Mouse (Mus musculus) kidney, adult 9 months (tissue): ENCODE measurements around the gene Gjb5.

ENCODE experiments used
- DNase-seq: peaks from one replicate; pipeline ENCODE4 v3.0.0; 2022

Gene Gjb5

DNA sequence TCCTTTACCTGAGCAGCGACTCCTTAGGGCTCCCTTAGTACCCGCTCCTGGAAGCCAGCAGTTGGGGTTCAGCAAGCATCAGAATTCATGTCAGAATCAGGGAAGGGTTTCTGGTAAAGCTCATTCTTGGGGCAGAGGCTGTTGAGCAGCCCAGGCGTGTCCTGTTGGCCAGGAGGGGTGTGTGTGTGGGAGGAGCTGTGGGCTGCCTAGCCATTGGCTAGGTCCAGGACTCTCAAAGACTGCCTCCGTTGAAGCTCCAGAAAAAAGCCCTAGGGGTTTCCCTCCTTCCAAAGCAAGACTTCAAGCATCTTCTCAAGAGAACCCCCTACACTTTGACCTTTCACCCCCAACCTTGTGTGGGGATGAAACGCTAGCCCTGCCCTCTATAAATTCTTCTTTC is at the start of gene Gjb5:
Gene Gjb5 (minus strand): TSS at position 164 of the 400 bp plus-strand sequence.
- DNase-seq: no peak

DNA sequence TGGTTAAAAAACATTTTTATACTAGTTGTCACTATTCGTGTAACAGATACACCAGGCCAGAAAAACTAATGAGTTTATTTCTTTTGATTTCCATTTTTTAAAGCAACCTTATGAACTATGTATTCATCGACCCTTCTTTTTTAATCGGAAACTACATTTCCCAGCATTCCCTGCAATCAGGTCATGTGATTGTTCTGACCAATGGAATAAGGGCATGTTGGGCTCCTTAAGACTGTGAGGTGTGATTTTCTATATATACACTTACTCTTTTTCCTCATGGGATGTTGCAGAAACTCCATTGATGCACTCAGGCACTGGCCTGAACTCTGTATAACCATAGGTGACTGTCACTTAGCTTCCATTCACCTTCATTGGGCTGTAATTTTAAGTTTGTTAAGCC is 44.6 kb upstream of the Gjb5 start:
- no peak for DNase-seq

DNA sequence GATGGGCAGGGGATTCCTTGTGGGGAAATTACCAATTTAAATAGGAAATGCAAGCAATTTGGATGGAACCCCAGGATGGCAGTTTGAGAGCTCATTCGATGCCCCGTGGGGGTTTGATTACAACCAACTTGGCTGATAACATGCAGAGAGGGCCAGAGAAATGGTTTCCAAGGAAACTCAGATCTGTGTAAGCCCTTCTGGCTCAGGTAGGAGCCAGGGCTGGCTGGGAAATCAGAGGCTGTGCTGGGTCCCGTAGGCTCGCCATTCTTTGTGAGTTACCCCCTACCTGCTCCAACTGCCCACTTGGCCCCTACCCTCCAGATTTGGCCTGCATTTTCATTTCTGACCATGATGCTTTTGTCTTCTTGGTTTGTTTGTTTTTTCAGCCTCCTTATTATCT is 44.2 kb upstream of the Gjb5 start:
- no peak for DNase-seq

DNA sequence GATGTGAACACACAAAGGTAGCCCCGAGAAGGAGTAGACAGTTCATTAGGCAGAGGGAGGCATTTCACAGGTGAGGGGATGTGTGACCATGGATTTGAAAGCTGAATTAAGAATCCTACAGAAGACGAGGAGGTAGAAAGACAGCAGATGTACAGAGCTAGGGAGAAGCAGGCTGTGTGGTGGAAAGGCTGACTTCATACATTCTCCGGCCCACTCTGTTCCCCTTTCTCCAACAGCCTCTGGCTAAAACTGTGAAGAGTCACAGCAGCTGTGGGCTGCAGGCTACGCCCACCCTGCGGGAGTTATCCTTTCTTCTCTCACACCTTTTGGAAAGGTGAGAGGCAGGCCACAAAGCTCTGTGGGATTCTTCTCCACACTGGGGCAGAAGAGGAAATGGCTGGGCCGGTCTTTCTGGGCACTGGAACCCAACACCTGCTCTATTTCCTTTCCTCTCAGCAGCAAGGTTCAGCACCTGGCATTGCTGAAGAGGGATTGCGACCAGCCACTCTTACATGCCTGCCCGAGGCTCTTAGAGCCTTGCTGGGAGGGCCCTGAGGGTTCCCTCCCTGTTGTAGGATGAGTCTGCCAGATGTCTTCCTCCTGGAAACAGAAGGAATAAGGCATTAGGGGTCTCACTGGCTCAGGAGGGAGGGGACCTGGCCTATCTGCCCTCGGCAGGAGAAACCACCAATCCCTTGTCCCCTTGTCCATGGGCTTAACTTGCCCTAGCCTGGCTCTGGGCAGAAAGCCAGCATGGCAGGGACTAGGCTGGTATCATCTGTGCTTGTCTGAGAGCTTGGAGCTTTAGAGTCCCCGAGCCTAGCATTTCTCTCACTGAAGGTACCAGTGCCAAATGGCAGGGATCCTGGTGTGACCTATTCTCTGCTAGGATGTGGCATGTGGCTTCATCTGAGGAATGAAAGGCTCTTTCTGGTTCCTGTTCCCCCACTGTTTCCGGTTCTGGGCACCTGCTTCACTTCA is 42.5 kb upstream of the Gjb5 start:
- DNase-seq: no peak

DNA sequence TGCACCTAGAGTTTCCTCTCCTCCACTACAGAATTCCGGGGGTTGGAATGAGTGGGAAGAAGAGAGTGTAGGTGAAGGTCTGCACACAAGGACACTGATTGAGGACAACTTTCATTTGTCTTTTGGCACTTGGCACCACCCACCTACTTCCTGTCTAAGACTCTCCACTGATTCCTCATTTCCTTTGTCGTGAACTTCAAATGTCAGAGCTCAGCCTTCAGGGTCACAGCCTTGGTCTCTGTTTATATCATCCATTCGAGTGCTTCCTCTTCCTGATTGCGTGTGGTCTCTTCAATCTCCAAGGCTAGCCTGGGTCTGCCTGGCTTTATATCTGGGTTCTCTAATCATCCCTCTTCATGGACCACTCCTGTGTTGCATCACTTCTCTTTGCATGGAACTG is 37.6 kb upstream of the Gjb5 start:
- no peak for DNase-seq

DNA sequence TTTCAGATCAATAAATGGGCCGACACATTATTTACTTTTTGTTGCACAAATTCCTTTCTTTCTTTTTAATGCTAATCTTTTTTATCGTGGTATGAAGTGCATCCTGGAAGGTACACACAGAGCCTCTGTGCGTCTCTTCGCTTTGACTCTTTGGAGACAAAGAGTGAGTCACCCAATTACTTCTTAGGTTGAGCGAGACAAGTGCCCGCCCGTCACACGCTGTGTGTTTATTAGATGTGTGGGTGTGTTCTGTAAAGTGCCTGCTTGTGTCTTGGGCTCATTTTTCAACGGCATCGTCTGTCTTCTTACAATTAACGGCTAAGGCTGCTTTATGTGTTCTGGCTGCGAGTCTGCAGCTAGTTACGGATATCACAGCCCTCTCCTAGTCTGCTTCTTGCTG is 31.7 kb upstream of the Gjb5 start:
- DNase-seq: no peak

DNA sequence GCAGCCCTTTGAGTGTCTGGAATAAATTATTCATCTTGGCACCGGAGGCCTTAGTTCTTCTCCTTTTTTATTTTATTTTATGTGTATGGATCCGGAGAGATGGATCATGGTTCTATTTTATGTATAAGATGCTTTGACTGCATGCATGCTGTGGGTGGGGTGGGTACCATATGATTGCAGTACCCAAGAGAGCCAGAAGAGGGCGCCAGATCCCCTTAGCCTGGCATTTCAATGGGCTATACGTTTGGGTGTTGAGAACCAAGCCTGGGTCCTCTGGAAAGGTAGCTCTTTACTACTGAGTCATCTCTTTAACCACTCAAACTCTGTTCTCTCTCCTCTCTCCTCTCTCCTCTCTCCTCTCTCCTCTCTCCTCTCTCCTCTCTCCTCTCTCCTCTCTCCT is 19.4 kb upstream of the Gjb5 start:
- no peak for DNase-seq

DNA sequence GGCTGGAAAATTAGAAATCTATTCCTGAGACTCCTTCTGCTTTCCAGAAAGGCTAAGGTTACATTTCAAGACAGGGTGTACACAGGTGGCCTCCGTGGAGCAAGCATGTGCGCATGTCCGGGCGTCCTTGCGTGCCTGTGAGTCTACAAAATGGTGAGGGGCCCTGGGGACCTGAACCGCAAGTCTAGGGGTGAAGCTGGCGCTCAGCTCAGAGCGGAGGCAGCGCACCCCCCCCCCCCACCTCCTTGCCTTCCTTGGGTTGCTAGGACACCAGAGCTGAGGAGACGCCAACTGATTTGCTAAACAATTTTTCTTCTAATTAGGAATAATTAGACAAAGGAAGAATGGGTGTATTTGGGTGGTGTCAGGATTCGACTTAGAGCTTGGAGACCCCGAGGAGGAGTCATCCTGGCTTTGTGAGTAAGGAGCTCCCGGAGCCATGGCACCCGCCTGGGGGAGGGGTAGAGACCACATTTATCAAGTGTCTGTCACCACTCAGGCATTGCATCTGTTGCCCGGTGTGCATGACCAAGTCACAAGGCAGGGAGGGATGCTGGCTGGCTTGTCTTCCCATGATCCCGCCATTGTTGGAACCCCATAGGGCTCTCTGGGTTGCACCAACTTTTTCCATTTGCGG is 17.7 kb upstream of the Gjb5 start:
- no peak for DNase-seq

DNA sequence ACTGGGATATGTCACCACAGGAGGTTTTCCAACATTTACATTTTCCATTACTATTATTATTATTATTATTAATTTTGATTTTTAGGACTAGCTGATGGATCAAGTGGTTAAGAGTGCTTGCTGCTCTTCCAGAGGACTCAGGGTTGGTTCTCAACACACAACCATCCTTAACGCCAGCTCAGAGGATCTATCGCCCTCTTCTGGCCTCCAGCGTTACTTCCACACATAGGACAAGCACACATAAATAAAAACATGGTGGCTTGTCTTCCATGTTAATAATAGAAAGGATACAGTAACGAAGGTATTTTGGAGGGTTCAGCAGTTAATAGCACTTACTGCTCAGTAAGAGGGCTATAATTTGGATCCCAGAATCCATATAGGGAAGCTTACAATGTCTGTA is 16.7 kb upstream of the Gjb5 start:
- no peak for DNase-seq

DNA sequence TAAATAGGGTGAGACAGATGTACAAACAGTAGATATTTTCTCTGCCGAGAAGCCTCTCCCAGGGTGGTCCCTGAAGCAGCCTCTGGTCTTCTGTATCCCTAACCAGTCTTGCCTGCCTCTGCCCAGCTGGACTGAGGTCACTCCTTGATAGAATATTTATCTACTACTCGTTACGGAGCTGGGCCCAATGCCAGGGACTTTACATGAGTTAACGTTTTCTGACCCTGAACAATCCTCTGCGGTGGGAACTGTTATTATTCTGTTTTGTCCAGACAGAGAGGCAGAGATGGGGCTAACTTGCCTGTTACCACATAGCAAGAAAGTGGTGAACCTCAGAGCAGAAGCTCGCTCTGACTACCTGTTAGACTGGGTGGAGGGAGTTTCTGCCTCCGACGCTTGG is 15.5 kb upstream of the Gjb5 start:
- DNase-seq: no peak

DNA sequence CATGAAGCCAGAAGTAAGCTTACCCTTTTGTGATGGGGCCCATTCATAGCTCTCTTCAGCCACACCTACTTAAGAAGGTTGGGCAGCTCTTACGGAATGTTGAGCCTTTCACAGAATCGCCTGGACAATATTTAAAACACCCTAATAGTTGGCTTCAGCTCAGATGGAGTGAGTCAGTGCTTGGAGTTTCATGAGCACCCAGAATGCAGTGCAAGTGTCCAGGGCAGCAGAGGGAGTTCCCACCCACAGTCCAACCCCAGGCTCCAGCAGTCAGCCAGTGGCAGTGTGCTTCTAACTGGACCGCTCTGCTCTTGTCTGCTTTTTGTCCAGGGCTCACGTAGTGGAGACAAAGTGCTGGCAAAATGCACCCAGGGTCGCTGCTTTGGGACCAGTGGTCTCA is 13.6 kb upstream of the Gjb5 start:
- no peak for DNase-seq

DNA sequence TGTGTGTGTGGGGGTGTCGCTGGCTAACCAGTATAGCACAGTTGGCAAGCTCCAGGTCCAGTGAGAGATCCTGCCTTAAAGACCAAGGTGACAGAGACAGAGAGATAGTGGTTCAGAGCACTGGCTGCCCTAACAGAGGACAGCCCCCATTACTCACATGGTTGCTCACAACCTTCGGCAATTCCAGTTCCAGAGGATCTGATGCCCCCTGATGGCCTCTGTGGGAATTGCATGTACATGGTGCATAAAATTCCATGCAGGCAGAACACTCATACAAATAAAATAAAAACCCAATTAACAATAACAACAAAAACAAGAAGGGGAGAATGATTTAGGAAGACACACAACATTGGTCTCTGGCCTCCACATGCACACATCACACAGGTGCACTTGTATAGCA is 12.5 kb upstream of the Gjb5 start:
- no peak for DNase-seq

DNA sequence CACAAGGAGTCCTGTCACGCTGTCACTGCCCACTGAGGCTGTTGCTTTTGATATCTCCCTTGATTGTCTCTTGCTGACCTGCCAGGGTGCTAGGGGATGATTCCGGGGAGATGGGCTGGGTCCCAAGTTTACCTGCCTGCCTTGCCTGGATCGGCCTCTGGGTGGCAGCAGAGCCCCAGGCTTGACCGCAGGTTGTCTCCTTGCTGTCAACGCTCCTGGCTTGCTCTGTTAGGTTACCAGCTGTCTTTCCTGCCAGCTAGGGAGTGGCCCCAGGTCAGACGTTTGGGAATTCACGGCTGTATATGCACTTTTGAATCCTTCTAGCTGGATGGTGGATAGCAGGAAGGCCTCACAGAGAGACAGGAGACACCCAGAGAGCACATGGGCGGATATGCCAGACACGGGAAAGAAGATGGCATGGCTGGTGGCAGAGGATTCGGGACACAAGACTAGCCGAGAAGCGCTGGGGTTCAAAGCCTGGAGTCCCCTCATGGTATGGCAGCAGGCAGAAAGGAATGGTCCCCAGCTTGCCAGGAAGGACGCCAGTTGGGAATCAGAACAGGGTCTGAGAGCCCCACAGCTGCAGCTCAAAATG is 10.5 kb upstream of the Gjb5 start:
- DNase-seq: peak; percentile 43

DNA sequence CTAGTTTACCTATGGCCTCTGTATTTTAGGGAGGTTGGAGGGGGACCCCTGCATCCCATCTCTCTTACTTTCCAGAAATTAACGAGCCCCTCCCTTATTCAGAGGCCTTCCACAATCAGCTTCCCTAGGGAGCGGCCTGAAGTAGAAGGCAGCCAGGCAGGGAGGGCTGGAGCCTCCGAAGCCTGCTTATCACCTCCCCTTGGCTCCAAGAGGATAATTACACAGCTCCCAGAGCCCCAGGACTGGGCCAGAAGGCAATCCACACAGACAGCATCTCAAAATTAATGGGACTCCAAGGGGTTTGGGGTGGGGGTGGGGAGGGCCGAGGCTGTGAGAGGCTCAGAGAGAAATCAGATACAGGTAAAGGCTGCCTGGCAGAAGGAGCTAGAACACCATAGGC is 7.9 kb upstream of the Gjb5 start:
- no peak for DNase-seq

DNA sequence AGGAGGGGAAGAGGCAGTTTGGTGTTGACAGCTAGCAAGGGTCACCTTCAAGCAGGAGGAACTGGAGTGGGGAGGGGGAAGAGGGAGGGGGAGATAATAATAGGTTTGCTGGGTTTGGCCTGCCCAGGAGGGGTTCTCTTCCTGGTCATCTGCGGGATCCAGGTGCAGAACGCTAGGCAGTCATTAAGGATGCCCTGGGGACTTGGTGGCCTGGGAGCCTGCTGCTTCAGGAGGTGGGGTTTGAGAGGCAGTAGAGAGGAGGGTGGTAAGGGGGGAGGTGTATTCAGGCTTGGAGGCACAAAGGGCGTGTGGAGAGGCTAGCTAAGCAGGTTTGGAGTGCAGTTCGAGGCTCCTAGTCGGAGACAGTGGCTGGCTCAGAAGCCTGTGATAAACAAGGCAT is 7.5 kb upstream of the Gjb5 start:
- DNase-seq: no peak

DNA sequence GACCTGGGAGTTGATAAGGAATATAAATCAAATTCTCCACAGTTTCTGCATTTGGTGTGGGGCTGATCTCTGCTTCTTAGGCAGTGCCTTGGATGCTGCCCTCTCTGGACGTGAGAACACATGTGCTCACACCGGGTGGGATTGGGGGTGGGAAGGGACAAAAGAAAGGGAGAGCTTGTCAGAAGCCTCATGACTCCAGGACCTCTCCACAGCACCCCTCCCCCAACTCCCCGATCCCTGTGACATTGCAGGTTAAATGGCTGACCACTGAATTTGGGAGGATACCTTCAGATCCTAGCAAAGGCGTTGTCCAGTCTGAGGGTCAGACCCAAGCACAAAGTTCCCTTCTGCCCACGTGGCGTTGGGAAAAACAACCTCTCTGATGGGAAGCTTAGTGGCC is 6.5 kb upstream of the Gjb5 start:
- no peak for DNase-seq

DNA sequence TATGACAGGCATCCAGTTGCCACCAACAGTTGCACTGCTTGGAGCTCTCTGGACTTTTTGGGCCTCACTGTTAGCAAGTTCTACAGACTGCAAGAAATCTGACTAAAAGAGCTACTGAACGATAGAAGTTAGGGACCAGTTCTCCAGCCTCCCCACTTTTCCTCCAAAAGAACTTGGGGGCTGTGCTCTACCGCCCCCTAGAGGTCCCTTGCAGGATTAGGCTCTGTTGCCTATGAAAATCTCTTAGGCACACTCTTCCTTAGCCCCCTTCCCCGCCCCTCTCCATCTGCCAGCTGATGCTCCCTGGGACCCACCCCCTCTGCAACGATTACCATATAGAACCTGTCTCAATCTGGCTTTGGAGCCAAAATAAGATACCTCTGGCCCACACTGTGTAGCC is 5.3 kb upstream of the Gjb5 start:
- no peak for DNase-seq

DNA sequence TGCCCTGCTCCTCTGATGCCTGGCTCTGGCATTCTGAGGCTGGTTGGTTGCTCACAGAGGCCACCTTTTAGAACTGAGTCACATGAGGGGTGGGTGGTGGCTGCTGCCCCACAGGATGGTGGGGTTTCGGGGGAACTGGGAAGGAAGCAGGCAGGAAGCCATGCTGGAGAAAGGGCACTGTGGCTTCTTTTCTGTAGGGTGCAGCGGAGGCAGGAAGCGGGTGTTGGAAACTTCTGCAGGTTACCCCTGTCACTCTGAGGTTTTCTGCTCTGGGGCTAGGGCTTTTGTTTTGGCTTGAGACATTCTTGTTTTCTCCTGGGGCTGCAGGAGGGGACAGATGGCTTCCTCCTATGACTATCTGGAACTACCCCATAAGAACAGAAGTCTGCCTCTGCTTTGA is 4.5 kb upstream of the Gjb5 start:
- DNase-seq: no peak

DNA sequence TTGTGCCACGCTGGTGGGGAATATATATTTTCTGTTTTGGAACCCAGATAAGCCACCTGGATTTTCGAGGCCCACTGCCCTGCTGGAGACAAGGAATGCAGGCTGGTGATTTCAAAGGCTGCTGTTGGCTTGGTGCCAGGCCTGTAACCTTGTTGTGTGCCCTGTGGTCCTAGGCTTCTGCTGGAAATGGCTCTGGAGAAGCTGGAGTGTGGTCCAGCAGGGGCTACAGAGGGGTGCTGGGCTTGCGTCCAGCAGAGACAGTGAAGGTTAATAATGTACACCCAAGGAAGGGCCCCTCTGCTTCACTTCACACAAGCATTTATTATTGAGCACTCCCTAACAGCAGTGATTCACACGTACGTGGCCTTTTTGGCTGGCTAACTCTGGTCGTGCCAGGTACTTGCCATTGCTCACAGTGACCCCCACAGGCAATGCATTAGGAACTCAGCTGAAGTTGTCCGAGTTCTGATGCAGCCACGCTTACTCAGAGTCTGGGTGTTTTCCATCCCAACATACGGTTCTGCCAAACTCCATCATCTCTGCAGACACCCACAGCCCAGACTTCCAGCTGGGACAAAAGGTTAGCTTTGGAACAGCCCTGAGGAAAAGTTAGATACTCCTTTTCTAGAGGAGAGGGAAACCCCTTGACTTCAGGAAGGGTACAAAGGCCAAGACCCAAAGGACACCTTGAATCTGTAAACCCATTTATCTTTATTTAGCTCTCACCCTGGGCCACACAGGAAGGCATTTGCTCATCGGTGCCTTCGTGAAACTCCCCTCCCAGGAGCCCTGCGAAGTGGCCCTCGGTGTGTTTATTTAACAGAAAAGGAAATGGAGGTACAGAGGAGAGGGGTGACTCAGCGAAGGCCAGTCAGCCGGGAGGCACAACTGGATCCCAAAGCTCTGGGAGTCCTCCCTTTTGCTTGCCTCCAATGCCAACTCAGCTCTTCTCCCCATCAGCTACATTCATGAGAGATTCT is 3.2 kb downstream of the Gjb5 start:
- no peak for DNase-seq

DNA sequence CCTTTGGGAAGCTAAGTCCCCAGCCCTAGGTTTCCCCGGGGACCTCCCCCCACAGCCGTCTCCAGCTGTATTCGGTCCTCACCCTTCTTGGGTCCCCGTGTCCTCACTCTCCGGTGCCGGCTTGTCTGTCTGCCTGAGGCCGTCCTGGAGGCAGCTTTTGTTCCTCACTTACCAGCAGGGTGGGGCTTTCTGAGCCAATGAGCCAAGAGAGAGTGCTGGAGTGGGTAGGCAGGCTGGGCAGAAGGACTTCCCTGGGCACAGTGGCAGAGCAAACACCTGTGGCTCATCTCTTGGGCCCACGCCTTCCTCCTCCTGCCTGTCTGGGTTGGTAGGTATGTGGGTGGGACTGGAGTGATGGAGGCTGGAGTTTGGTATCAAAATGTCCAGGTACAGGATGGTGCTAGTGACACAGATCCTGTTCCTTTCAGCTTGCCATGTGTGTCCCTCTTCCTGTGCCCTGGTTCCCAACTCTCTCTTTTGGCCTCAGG is 4.0 kb downstream of the Gjb5 start, which contains the start of gene Gjb4:
Gene Gjb4 (minus strand): TSS at position 131 of the 488 bp plus-strand sequence.
- no peak for DNase-seq

DNA sequence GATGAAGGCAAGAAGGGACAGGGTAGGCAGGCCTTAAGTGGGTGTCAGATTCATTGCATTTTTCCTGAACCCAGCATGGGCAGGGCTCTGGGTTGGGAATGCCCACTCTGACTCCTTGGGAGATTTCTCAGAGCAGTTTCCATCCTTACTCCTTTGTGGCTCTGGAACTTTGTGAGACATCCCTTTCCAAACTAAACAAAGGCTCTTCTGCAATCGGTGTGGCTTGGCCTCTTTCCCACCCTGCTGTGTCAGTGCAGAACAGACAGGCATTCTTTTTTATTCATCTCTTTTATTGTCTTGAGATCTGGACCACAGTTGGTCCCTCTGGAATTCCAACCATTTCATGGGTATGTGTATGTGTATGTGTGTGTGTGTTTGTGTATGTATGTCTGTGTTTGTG is 5.4 kb downstream of the Gjb5 start:
- DNase-seq: no peak

DNA sequence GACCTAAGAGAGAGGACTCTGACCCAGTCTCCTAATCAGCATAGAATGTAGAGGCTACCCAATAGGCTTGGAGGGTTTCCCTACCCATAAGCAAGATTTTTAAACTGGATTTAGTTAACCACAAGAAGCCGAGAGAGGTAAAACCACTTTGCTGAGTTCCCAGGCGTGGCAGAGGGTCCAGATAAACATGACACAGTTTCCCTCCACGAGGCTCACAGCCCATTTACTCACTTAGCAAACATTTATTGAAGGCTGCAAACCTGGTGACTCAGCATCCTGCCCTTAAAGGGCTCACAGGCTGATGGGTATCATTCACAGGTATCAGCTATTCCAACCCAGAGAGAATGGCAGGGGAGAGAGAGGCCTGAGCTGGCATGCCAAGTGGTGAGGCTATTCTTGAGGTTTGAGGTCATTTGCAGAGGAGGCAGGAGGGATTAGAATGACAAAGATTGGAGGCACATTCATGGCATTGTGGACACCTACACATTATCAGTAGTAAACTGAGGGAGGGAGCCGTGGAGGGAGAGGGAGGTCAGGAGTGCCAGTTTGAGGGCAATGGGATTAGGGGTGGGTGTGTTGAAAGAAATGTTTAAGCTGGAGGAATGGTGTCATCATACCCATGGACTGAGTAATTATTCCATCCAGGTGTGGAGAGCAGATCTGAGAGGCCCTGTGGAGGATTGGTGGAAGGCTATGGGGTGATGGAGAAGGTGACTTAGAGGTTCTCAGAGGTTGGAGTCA is 8.3 kb downstream of the Gjb5 start:
- DNase-seq: no peak
